Mouse (Mus musculus) cerebellum, adult 2 months (tissue): ENCODE data around the gene Wnt4. TPM values are rescaled to one million over a fixed set of nuclear protein-coding genes. Genes with fewer than 3 reads are reported as not detected.

Experiments used
- DNase-seq, 2 experiments: peaks; one replicate each; pipeline ENCODE4 v3.0.0; 2021
- H3K27ac ChIP-seq: fragments of 200-500 bp; 2 replicates; pipeline ENCODE4 v1.5.1; 2012; ENCODE audit warnings: low read length, control low read depth, inconsistent platforms; ENCODE audit not compliant: insufficient read depth
- H3K27me3 ChIP-seq: fragments of 200-500 bp; 2 replicates; pipeline ENCODE4 v1.6.1; 2012; ENCODE audit warnings: inconsistent platforms, mild to moderate bottlenecking, low read length, moderate library complexity; ENCODE audit not compliant: control insufficient read depth, insufficient read depth
- H3K4me1 ChIP-seq: fragments of 200-500 bp; 2 replicates; pipeline ENCODE4 v1.6.1; 2011; ENCODE audit warnings: low read length; ENCODE audit not compliant: control insufficient read depth, insufficient read depth
- H3K4me3 ChIP-seq: fragments of 200-500 bp; replicated peaks from 2 replicates; pipeline ENCODE3; 2011; ENCODE audit warnings: mild to moderate bottlenecking, low read depth, low read length, control low read depth; ENCODE audit not compliant: insufficient read depth
- CTCF ChIP-seq: fragments of 200-500 bp; IDR thresholded peaks from 2 replicates; pipeline ENCODE4 v1.5.1; 2011; ENCODE audit warnings: low read depth, mild to moderate bottlenecking, control low read depth, low read length, moderate library complexity, borderline replicate concordance; ENCODE audit not compliant: insufficient read depth
- POLR2A ChIP-seq: fragments of 200-500 bp; IDR thresholded peaks from 2 replicates; pipeline ENCODE4 v1.6.1; 2011; ENCODE audit warnings: low read length, control low read depth, borderline replicate concordance; ENCODE audit not compliant: insufficient read depth
- WGBS: fragments of 180-500 bp; shearing (Covaris S2); methylation state at CpG from one replicate; pipeline ENCODE4 v1.1.7; 2018; 5-methylcytosine and 5-hydroxymethylcytosine counted together
- polyA plus RNA-seq: library from polyadenylated mRNA; depleted of rRNA; stranded (reverse); fragments of >200 nt; gene quantifications from 2 replicates; pipeline ENCODE4 v1.2.3, GENCODE M21; 2012

The Wnt4 gene
- polyA plus RNA-seq, 1 experiment: 1.7 TPM

DNA sequence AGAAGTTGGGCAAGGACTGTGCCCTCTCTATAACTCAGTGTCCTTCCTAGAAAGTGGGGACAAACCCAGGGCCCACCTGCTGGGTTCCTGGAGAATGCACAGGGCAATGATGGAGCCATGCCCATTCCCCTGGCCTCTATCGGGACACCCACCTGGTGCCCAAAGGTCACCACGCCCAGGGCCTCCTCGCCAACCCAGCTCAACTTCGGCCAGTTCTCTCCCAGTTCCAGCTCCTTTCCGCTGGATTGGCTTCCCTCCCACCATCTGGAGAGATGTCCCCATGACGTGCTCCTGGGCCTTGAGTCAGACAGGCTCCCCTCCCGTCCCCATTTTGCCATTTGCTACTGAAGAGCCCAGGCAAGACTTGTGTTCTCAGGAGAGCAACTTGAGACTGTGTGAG is 15.3 kb downstream of the Wnt4 start:
- no peak overlapping the region for H3K4me3 ChIP-seq
- DNase-seq: no peak
- no peak overlapping the region for H3K27ac ChIP-seq
- WGBS: 69% methylated on average over 7 of the region's 7 CpGs
- no peaks in the 10 kb centered on the region for H3K27me3 ChIP-seq
- TF ChIP-seq POLR2A (no peak), CTCF (no peak)
- peaks cover 23% of the 10 kb centered on the region for H3K4me1 ChIP-seq

DNA sequence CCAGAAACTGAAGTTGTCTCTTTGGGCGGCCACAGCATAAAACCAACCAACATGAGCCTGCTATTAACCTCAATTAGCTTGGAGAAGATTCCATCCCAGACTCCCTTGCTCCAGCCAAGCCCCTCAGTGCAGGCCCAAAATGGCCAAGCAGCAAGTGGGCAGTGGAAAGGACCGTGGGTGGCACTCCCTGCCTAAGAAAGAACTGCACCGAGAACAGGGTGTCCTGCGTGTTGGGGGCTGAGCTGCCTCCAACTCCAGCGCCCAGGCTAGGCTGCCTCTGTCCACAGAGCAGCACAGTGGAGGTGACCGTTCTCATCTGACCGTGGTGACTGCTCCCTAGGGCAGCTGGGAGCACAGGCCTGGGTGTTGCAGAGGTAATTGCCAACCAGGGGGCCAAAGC is 16.7 kb downstream of the Wnt4 start:
- no peak for TF ChIP-seq CTCF
- TF ChIP-seq POLR2A: no peak
- DNase-seq: no peak
- Histone ChIP-seq H3K27me3 (no peaks in the 10 kb centered on the region), H3K27ac (no peak overlapping the region), H3K4me3 (no peak overlapping the region), H3K4me1 (peaks cover 18% of the 10 kb centered on the region)
- 94% methylated on average over 7 of the region's 7 CpGs for WGBS

DNA sequence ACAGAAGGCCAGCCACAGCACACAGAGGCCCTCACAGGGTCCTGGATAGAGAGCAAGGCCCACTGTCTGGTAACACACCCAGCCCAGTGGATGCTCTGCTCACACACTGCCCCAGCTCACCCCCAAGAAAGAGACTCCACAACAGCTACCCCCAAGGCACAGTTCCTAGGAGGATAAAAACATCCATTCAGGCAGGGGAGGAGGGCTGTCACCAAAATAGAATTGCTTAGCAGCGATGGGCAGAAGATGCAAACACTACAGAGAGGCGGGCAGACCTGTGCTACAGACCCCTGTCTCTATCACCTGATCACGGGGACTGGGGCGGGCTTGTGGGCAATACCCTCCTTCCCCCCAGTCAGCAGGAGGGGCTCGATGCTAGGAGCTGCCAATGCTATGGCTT is 17.2 kb downstream of the Wnt4 start:
- 80% methylated on average over 5 of the region's 5 CpGs for WGBS
- no peak for DNase-seq
- TF ChIP-seq CTCF (no peak), POLR2A (no peak)
- Histone ChIP-seq H3K4me3 (no peak overlapping the region), H3K4me1 (peaks cover 13% of the 10 kb centered on the region), H3K27ac (no peak overlapping the region), H3K27me3 (no peaks in the 10 kb centered on the region)

DNA sequence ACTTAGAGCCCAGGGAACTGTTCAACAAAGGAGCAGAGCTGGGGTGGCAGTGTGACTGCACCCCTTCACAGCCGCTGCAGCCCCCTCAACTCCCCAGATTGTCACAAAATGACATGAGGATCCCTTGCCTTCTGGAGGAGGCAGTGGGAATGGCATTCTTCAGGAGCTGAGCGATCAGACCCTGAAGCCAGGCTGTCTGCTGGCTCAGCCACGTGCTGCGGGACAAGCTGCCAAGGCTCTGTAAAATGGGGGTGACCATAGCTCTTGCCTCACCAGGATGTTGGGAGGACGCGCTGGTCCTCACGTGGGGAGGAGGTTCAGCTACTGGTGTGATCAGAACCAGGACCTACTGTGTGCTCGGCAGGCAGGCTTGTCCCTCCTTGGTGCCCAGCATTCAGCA is 17.7 kb downstream of the Wnt4 start:
- H3K27me3 ChIP-seq: no peaks in the 10 kb centered on the region
- no peak for DNase-seq
- H3K4me3 ChIP-seq: no peak overlapping the region
- H3K4me1 ChIP-seq: peaks cover 9% of the 10 kb centered on the region; the same call in 1 of the 2 replicates
- TF ChIP-seq POLR2A (no peak), CTCF (no peak)
- WGBS: 60% methylated on average over 8 of the region's 8 CpGs
- H3K27ac ChIP-seq: no peak overlapping the region

DNA sequence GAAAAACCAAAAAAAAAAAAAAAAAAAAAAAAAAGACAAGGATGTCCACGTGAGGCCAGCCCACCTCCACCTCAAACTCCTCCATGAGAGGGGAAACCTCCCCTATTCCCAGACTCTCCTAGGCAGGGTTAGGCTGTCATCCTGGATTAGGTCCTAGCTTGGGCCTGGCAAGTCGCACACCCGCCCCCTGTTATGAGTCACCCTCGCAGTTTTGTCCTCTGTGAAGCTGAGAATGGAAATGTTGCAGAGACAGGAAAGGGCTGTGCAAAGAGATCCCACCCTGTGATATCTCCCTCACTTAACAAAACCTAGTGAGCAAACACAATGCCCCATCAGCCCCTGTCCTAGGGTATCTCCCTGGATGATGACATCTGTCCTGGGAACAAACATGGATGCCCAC is 20.3 kb downstream of the Wnt4 start:
- no peak for DNase-seq
- H3K4me1 ChIP-seq: peaks cover 8% of the 10 kb centered on the region
- no peak for TF ChIP-seq CTCF
- TF ChIP-seq POLR2A: no peak
- no peaks in the 10 kb centered on the region for H3K27me3 ChIP-seq
- 96% methylated on average over 4 of the region's 4 CpGs for WGBS
- no peak overlapping the region for H3K27ac ChIP-seq
- H3K4me3 ChIP-seq: no peak overlapping the region

DNA sequence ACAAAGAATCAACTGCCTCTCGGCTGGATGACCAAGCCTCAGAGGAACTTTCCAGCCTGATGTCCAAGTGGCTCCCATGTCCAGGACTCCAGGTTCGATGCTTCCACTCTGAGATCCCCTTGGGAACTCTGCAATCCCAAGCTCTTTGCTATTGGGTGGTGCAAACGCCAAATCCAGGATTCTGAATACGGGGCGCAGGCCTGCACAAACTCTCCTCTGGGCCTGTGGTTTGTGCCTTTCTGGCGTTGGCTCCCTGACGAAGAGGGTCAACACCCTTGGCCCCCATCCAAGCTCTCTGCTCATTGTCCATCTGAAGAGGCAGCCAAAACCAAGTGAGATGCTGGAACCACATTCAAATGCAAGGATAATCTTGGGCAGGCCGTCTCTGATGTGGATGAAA is 21.1 kb downstream of the Wnt4 start:
- 69% methylated on average over 8 of the region's 8 CpGs for WGBS
- DNase-seq: no peak
- no peak overlapping the region for H3K4me3 ChIP-seq
- H3K27me3 ChIP-seq: no peaks in the 10 kb centered on the region
- H3K4me1 ChIP-seq: peaks cover 8% of the 10 kb centered on the region
- no peak for TF ChIP-seq POLR2A
- TF ChIP-seq CTCF: no peak
- no peak overlapping the region for H3K27ac ChIP-seq

DNA sequence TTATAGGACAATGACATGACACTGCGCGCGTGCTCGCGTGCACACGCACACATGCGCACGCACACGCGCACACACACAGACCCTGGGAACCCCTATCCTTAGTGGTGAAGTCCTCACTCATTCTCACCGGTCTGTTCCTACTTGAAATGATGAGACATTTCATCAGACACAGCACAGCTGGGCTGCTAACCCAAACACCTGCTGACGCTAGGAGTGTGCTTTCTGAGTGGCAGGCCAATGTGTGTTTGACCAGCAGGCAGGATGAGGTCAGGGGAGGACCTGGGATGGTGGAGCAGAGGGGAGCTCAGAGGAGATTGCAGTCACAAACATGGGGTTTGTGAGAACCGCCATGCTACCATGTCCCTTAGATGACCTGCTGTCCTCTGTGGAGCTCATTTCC is 22.9 kb downstream of the Wnt4 start:
- 97% methylated on average over 13 of the region's 13 CpGs for WGBS
- H3K4me1 ChIP-seq: peaks cover 5% of the 10 kb centered on the region
- TF ChIP-seq POLR2A (no peak), CTCF (no peak)
- no peak for DNase-seq
- no peak overlapping the region for H3K27ac ChIP-seq
- H3K27me3 ChIP-seq: no peaks in the 10 kb centered on the region
- H3K4me3 ChIP-seq: no peak overlapping the region

DNA sequence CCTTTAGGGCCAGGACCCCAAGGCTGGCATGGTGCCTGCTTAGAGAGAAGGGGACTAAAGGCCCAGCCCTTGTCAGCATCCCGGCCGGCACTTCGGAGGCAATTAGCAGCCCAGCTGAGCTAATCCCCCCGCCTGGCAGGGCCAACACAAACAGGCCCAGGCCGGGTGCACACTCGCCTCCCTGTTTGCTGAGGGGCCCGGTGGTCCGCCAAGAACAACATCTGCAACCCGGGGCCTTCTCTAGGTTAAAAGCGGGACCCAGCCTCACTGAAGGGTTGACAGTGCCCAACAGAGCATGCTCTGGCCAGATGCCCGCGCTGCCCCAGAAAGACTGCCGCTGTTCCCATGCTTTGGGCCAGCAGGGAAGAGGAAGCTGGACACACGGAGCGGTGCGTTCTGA is 24.3 kb downstream of the Wnt4 start:
- DNase-seq: no peak
- H3K4me1 ChIP-seq: peaks cover 7% of the 10 kb centered on the region
- TF ChIP-seq CTCF (no peak), POLR2A (no peak)
- H3K27me3 ChIP-seq: no peaks in the 10 kb centered on the region
- H3K27ac ChIP-seq: no peak overlapping the region
- WGBS: 45% methylated on average over 16 of the region's 16 CpGs
- H3K4me3 ChIP-seq: no peak overlapping the region
